Mouse (Mus musculus): ENCODE results near the gene Cpvl. TPM values are rescaled to one million over a fixed set of nuclear protein-coding genes. Genes with fewer than 3 reads are reported as not detected.

Cpvl gene
- polyA plus RNA-seq, 1 experiment from 2014 or later, result 0.40 TPM

DNA sequence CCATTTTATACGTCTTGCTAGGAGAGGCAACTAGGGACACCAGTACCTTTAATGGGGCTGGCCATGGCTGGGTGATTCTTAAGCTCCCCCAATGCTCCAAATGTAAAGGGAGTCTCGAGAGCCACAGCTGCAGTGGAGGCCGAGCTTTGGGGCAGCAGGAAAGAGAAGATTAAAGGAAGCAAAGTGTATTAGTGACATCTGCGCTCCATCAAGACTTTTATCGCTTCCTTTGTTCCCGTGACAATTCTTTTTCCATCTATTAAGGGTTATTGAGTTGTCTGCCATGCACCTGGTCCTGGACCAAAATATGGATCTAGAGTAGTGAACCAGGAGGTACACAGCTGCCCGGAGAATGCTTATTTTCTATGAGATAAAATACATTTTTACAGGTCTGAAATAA lies 65.3 kb downstream of the Cpvl start:
- H3K9me3 ChIP-seq (replicated peaks), result no peaks in the 10 kb centered on the region
- 15% methylated on average over 7 of the region's 7 CpGs for WGBS
- peak; percentile 52 for DNase-seq (ENCODE audit: low spot score)
- H3K36me3 ChIP-seq, result no peaks in the 10 kb centered on the region
- no peaks in the 10 kb centered on the region for H3K27me3 ChIP-seq (ENCODE audit: low read depth, poor library complexity, severe bottlenecking)
- H3K4me3 ChIP-seq, result no peak overlapping the region
- H3K4me1 ChIP-seq, result peaks cover 65% of the 10 kb centered on the region
- H3K27ac ChIP-seq, result peak overlapping the region; percentile 76

DNA sequence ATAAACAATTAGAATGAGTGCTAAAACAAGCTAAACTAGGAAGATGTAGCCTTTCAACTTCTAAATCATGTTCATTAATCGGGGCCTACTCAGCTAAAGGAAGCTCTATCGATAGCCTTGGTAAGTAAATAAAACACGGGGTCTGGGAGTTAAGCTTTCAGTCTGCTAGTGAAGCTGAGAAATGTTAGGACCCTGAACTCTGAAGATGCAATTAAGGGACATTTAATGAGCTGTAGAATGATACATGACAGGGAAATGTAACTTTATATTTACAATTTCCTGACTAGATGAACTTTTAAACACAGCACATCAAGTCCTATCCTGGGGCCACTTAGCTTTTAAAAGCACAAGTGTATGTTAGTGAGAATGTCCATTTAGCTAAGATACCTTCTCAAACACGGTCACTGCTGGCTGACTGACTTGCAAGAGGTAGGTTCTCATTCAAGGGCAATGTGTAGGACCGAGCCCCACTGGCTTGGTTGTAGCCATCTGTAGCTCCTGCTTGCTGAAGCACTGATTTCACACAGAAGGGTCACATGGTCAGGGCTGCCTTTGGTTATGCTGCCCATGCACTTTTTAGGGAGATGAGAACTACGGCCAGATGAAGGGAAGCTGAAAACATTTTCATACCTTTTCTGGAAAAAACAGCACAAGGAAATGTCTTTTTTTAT lies 66.2 kb downstream of the Cpvl start:
- H3K27ac ChIP-seq, result peak overlapping the region; percentile 76
- no peaks in the 10 kb centered on the region for H3K27me3 ChIP-seq (ENCODE audit: low read depth, poor library complexity, severe bottlenecking)
- no peaks in the 10 kb centered on the region for H3K36me3 ChIP-seq
- DNase-seq (ENCODE audit: low spot score), result peak; percentile 37
- no peaks in the 10 kb centered on the region for H3K9me3 ChIP-seq (replicated peaks)
- peaks cover 74% of the 10 kb centered on the region for H3K4me1 ChIP-seq
- WGBS, result 23% methylated on average over 6 of the region's 6 CpGs
- H3K4me3 ChIP-seq, result no peak overlapping the region

GRCm38 (mm10) chr6:53909986-53910385 lies 68.5 kb downstream of the Cpvl start:
- no peak overlapping the region for H3K4me3 ChIP-seq
- no peaks in the 10 kb centered on the region for H3K9me3 ChIP-seq (replicated peaks)
- no peak for DNase-seq (ENCODE audit: low spot score)
- 59% methylated on average over 3 of the region's 3 CpGs for WGBS
- no peaks in the 10 kb centered on the region for H3K36me3 ChIP-seq
- H3K27ac ChIP-seq, result peak overlapping the region; percentile 39; the same call in 1 of the 2 replicates
- H3K27me3 ChIP-seq (ENCODE audit: low read depth, poor library complexity, severe bottlenecking), result no peaks in the 10 kb centered on the region
- peaks cover 96% of the 10 kb centered on the region for H3K4me1 ChIP-seq

DNA sequence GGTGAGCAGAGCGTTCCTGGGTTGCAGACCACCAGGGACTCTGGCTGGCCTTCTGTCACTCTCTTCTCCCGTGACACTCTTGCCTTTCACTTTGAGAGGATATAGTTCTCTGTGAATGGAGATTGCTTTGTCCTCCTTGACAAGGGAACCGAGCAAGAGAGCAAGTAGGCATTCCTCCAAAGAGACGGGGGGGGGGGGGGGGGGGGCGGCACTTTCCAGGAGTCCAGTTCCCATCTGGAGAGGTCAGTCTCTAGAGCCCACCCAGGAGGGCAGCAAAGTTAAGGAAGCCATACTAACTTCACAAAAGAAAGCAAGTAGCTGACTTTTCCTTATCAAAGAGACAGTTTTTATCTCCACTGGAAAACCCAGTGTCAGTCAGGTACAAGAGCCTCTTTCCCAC lies 69.0 kb downstream of the Cpvl start:
- H3K4me1 ChIP-seq, result peaks cover 98% of the 10 kb centered on the region
- WGBS, result 28% methylated on average over 5 of the region's 5 CpGs
- no peaks in the 10 kb centered on the region for H3K36me3 ChIP-seq
- no peak overlapping the region for H3K4me3 ChIP-seq
- DNase-seq (ENCODE audit: low spot score), result no peak
- H3K27ac ChIP-seq, result peak overlapping the region; percentile 67
- no peaks in the 10 kb centered on the region for H3K9me3 ChIP-seq (replicated peaks)
- H3K27me3 ChIP-seq (ENCODE audit: low read depth, poor library complexity, severe bottlenecking), result no peaks in the 10 kb centered on the region

- Histone ChIP-seq H3K27me3 (ENCODE audit: low read depth, poor library complexity, severe bottlenecking) (no peaks in the 10 kb centered on the region), H3K36me3 (no peaks in the 10 kb centered on the region), H3K4me3 (no peak overlapping the region), H3K27ac (peak overlapping the region; percentile 77; the same call in 1 of the 2 replicates), H3K4me1 (peaks cover 85% of the 10 kb centered on the region), H3K9me3 (replicated peaks) (no peaks in the 10 kb centered on the region)
- DNase-seq (ENCODE audit: low spot score), result no peak
- 62% methylated on average over 4 of the region's 4 CpGs for WGBS
Measured at GRCm38 (mm10) chr6:53906871-53907270, 71.6 kb downstream of the Cpvl start.

DNA sequence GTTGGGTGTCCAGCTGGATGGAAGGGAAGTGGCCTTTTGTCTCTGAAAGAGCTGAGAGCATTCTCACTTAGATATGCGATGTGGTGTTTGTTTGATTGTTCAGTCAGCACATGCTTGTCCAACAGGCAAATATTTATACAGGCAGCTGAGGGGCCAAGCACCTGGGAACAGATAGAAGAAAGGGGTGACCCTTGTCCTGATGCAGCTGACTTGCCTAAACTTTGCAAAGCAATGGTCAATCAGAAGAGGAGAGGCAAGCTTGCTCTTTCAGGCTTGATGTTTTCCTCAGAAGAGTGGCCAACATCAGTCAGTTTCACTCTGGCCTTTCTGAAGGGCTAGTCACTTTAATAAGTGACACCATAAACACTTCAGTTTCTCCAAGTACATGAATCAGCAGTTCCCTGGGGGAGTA lies 72.4 kb downstream of the Cpvl start:
- H3K27me3 ChIP-seq (ENCODE audit: low read depth, poor library complexity, severe bottlenecking), result no peaks in the 10 kb centered on the region
- no peaks in the 10 kb centered on the region for H3K9me3 ChIP-seq (replicated peaks)
- peaks cover 85% of the 10 kb centered on the region for H3K4me1 ChIP-seq
- 88% methylated on average over 1 of the region's 1 CpGs for WGBS
- no peak for DNase-seq (ENCODE audit: low spot score)
- H3K4me3 ChIP-seq, result no peak overlapping the region
- peak overlapping the region; percentile 77 for H3K27ac ChIP-seq
- no peaks in the 10 kb centered on the region for H3K36me3 ChIP-seq

GRCm38 (mm10) chr6:53905576-53905975 lies 72.9 kb downstream of the Cpvl start:
- Histone ChIP-seq H3K4me3 (no peak overlapping the region), H3K4me1 (peaks cover 85% of the 10 kb centered on the region), H3K9me3 (replicated peaks) (no peaks in the 10 kb centered on the region), H3K27me3 (ENCODE audit: low read depth, poor library complexity, severe bottlenecking) (no peaks in the 10 kb centered on the region), H3K36me3 (no peaks in the 10 kb centered on the region), H3K27ac (peak overlapping the region; percentile 77)
- DNase-seq (ENCODE audit: low spot score), result no peak
- 90% methylated on average over 4 of the region's 4 CpGs for WGBS

DNA sequence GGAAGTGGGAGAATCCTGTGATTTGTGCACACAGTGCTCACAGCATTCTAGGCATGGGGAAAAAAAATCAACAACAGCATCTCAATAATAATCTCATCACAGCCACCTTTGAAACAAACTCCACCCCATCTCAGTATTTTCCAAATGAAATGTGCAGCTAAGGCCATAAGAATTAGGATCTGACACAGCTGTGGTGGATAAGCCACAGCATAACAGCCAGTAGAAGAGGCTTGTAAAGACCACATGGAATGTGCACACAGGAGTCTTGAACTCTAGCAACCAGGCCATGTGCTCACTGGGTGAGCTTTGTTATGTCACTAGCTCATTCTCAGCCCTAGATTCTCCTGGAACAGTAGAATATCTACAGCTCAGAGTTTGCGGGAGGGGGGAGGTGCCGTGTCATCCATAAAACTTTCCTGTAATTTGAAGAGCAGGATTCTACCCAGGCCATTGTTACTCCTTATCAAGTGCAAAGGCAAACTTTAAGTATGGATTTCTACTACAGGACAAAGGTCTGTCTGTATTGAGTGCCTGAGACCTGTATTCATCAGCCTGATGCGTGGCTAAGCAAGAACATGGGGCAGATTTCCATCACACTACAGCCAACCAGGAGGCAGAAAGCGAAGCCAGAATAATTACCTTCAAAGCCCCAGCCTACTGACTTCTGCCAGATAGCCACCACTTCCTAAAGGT lies 73.6 kb downstream of the Cpvl start:
- H3K4me1 ChIP-seq, result peaks cover 85% of the 10 kb centered on the region
- 85% methylated on average over 4 of the region's 4 CpGs for WGBS

GRCm38 (mm10) chr6:53904186-53904585 lies 74.3 kb downstream of the Cpvl start:
- Histone ChIP-seq H3K36me3 (no peaks in the 10 kb centered on the region), H3K27me3 (ENCODE audit: low read depth, poor library complexity, severe bottlenecking) (no peaks in the 10 kb centered on the region), H3K9me3 (replicated peaks) (no peaks in the 10 kb centered on the region), H3K27ac (peak overlapping the region; percentile 77), H3K4me3 (no peak overlapping the region), H3K4me1 (peaks cover 83% of the 10 kb centered on the region)
- no peak for DNase-seq (ENCODE audit: low spot score)
- 53% methylated on average over 3 of the region's 3 CpGs for WGBS

More for the DNA sequence above, 73.6 kb downstream of the Cpvl start:
- no peaks in the 10 kb centered on the region for H3K36me3 ChIP-seq
- no peak for DNase-seq (ENCODE audit: low spot score)
- no peak overlapping the region for H3K4me3 ChIP-seq
- no peaks in the 10 kb centered on the region for H3K27me3 ChIP-seq (ENCODE audit: low read depth, poor library complexity, severe bottlenecking)
- H3K9me3 ChIP-seq (replicated peaks), result no peaks in the 10 kb centered on the region
- H3K27ac ChIP-seq, result peak overlapping the region; percentile 77

- WGBS, result 65% methylated on average over 8 of the region's 8 CpGs
- Histone ChIP-seq H3K9me3 (replicated peaks) (no peaks in the 10 kb centered on the region), H3K4me1 (peaks cover 76% of the 10 kb centered on the region), H3K4me3 (no peak overlapping the region), H3K27ac (peak overlapping the region; percentile 64; the same call in 1 of the 2 replicates), H3K36me3 (no peaks in the 10 kb centered on the region), H3K27me3 (ENCODE audit: low read depth, poor library complexity, severe bottlenecking) (no peaks in the 10 kb centered on the region)
- DNase-seq (ENCODE audit: low spot score), result no peak
Measured at GRCm38 (mm10) chr6:53901741-53902140, 76.7 kb downstream of the Cpvl start.

- 23% methylated on average over 7 of the region's 7 CpGs for WGBS
- H3K36me3 ChIP-seq, result no peaks in the 10 kb centered on the region
Measured at GRCm38 (mm10) chr6:53897872-53898464, 80.5 kb downstream of the Cpvl start.

DNA sequence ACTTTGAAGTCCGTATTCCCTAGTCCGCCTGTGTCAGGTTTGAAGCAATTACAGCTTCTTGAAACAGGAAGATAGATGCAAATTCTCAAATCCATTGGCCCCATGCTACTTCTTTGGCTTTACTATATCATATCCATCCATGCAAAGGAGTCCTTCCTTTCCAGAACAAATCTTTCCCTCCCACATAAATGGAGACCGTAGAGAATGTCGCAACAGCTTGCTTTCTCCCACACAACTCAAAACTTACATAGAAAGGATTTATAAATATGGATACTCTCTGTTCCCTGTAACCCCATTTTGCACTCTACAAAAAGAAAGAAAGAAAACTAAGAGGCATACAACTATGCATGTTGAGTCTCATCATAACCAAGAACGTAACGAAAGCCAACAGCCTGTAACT lies 81.3 kb downstream of the Cpvl start:
- H3K27ac ChIP-seq, result peak overlapping the region; percentile 82; the same call in 1 of the 2 replicates
- WGBS, result 91% methylated on average over 6 of the region's 6 CpGs
- no peaks in the 10 kb centered on the region for H3K36me3 ChIP-seq
- H3K4me3 ChIP-seq, result no peak overlapping the region
- no peaks in the 10 kb centered on the region for H3K9me3 ChIP-seq (replicated peaks)
- DNase-seq (ENCODE audit: low spot score), result no peak
- peaks cover 45% of the 10 kb centered on the region for H3K4me1 ChIP-seq
- H3K27me3 ChIP-seq (ENCODE audit: low read depth, poor library complexity, severe bottlenecking), result no peaks in the 10 kb centered on the region

More at GRCm38 (mm10) chr6:53897872-53898464, 80.5 kb downstream of the Cpvl start:
- Histone ChIP-seq H3K27me3 (ENCODE audit: low read depth, poor library complexity, severe bottlenecking) (no peaks in the 10 kb centered on the region), H3K27ac (peak overlapping the region; percentile 82), H3K4me1 (peaks cover 47% of the 10 kb centered on the region), H3K9me3 (replicated peaks) (no peaks in the 10 kb centered on the region), H3K4me3 (no peak overlapping the region)
- peak; percentile 53 for DNase-seq (ENCODE audit: low spot score)

- no peak for DNase-seq (ENCODE audit: low spot score)
- H3K9me3 ChIP-seq (replicated peaks), result no peaks in the 10 kb centered on the region
- no peaks in the 10 kb centered on the region for H3K36me3 ChIP-seq
- H3K27ac ChIP-seq, result no peak overlapping the region
- H3K27me3 ChIP-seq (ENCODE audit: low read depth, poor library complexity, severe bottlenecking), result no peaks in the 10 kb centered on the region
- WGBS, result 76% methylated on average over 3 of the region's 3 CpGs
- H3K4me1 ChIP-seq, result peaks cover 25% of the 10 kb centered on the region
- H3K4me3 ChIP-seq, result no peak overlapping the region
Measured at GRCm38 (mm10) chr6:53893731-53894130, 84.7 kb downstream of the Cpvl start.
